Mouse (Mus musculus) liver, adult 2 months (tissue): ENCODE measurements at regions not wholly inside any gene's neighbourhood (a gene's known extent, or its start where the extent isn't known, plus 50 kb on each side); places are given as distances from the start of the nearest gene placed in this dataset.

Experiments
- DNase-seq: peaks from one replicate; pipeline ENCODE4 v3.0.0-alpha.2; 2011; ENCODE audit warnings: low read depth, low spot score; ENCODE audit errors: extremely low read depth
- H3K27ac ChIP-seq: fragments of 200-500 bp; replicated peaks from 2 replicates; pipeline ENCODE4 v1.5.1; 2012; ENCODE audit warnings: low read depth, mild to moderate bottlenecking, control low read depth, inconsistent platforms, low read length; ENCODE audit not compliant: insufficient read depth
- H3K27me3 ChIP-seq: fragments of 200-500 bp; 2 replicates; pipeline ENCODE4 v1.6.1; 2012; ENCODE audit warnings: mild to moderate bottlenecking, moderate library complexity, low read length, inconsistent platforms; ENCODE audit not compliant: control insufficient read depth, insufficient read depth
- H3K36me3 ChIP-seq: fragments of 200-500 bp; 2 replicates; pipeline ENCODE4 v1.6.1; 2012; ENCODE audit warnings: low read length, inconsistent platforms; ENCODE audit not compliant: control insufficient read depth, insufficient read depth
- H3K4me1 ChIP-seq: fragments of 200-500 bp; 2 replicates; pipeline ENCODE4 v1.6.1; 2011; ENCODE audit warnings: low read length; ENCODE audit not compliant: control insufficient read depth, insufficient read depth
- H3K4me3 ChIP-seq: fragments of 200-500 bp; 2 replicates; pipeline ENCODE4 v1.5.1; 2011; ENCODE audit warnings: low read depth, mild to moderate bottlenecking, control low read depth, low read length, moderate library complexity; ENCODE audit not compliant: insufficient read depth
- H3K79me2 ChIP-seq: fragments of 200-500 bp; 2 replicates; pipeline ENCODE4 v1.6.1; 2012; ENCODE audit warnings: inconsistent platforms, mild to moderate bottlenecking, low read length, moderate library complexity; ENCODE audit not compliant: control insufficient read depth, insufficient read depth
- H3K9ac ChIP-seq: fragments of 200-500 bp; 2 replicates; pipeline ENCODE4 v1.6.1; 2012; ENCODE audit warnings: low read depth, mild to moderate bottlenecking, control low read depth, inconsistent platforms, low read length
- CTCF ChIP-seq: fragments of 200-500 bp; IDR thresholded peaks from 2 replicates; pipeline ENCODE4 v1.5.1; 2011; ENCODE audit warnings: low read depth, low read length, control low read depth
- POLR2A ChIP-seq: fragments of 200-500 bp; IDR thresholded peaks from 2 replicates; pipeline ENCODE4 v1.6.1; 2011; ENCODE audit warnings: low read length, control low read depth; ENCODE audit not compliant: insufficient read depth; ENCODE audit errors: extremely low read depth
- WGBS: fragments of 180-500 bp; shearing (Covaris S2); methylation state at CpG from one replicate; pipeline ENCODE4 v1.1.7; 2018; 5-methylcytosine and 5-hydroxymethylcytosine counted together

- Histone ChIP-seq H3K4me3 (no peak overlapping the region), H3K36me3 (no peaks in the 10 kb centered on the region), H3K4me1 (no peaks in the 10 kb centered on the region), H3K9ac (no peak overlapping the region), H3K27me3 (no peaks in the 10 kb centered on the region), H3K79me2 (no peaks in the 10 kb centered on the region), H3K27ac (no peak overlapping the region)
- 75% methylated on average over 5 of the region's 5 CpGs for WGBS
- DNase-seq = no peak
- no peak for TF ChIP-seq POLR2A
- TF ChIP-seq CTCF = no peak
Observed at GRCm38 (mm10) chr14:100366234-100366864, 81.9 kb upstream of the Klf12 start.

GRCm38 (mm10) chr14:100362786-100363185 lies 78.3 kb upstream of the Klf12 start:
- Histone ChIP-seq H3K27ac (no peak overlapping the region), H3K9ac (no peak overlapping the region), H3K4me1 (no peaks in the 10 kb centered on the region; the same call in 1 of the 2 replicates), H3K4me3 (no peak overlapping the region), H3K79me2 (no peaks in the 10 kb centered on the region), H3K36me3 (no peaks in the 10 kb centered on the region), H3K27me3 (no peaks in the 10 kb centered on the region)
- TF ChIP-seq POLR2A (no peak), CTCF (no peak)
- 90% methylated on average over 3 of the region's 3 CpGs for WGBS
- no peak for DNase-seq

- Histone ChIP-seq H3K36me3 (no peaks in the 10 kb centered on the region), H3K79me2 (no peaks in the 10 kb centered on the region), H3K27ac (no peak overlapping the region), H3K4me1 (no peaks in the 10 kb centered on the region; the same call in 1 of the 2 replicates), H3K4me3 (no peak overlapping the region), H3K27me3 (no peaks in the 10 kb centered on the region), H3K9ac (no peak overlapping the region)
- TF ChIP-seq POLR2A = no peak
- no peak for TF ChIP-seq CTCF
- no peak for DNase-seq
- WGBS = 100% methylated on average over 1 of the region's 1 CpGs
Observed at GRCm38 (mm10) chr14:100361346-100362029, 77.0 kb upstream of the Klf12 start.

GRCm38 (mm10) chr14:100359881-100360280 lies 75.4 kb upstream of the Klf12 start:
- 66% methylated on average over 3 of the region's 3 CpGs for WGBS
- Histone ChIP-seq H3K4me3 (no peak overlapping the region), H3K27ac (no peak overlapping the region), H3K27me3 (no peaks in the 10 kb centered on the region), H3K79me2 (no peaks in the 10 kb centered on the region), H3K36me3 (no peaks in the 10 kb centered on the region), H3K9ac (no peak overlapping the region), H3K4me1 (no peaks in the 10 kb centered on the region; the same call in 1 of the 2 replicates)
- no peak for TF ChIP-seq POLR2A
- TF ChIP-seq CTCF = no peak
- DNase-seq = peak; percentile 64

- TF ChIP-seq CTCF = no peak
- TF ChIP-seq POLR2A = no peak
- 87% methylated on average over 4 of the region's 4 CpGs for WGBS
- Histone ChIP-seq H3K79me2 (no peaks in the 10 kb centered on the region), H3K27ac (no peak overlapping the region), H3K4me1 (peaks cover 8% of the 10 kb centered on the region), H3K36me3 (no peaks in the 10 kb centered on the region), H3K9ac (no peak overlapping the region), H3K4me3 (no peak overlapping the region), H3K27me3 (no peaks in the 10 kb centered on the region)
- no peak for DNase-seq
Observed at GRCm38 (mm10) chr14:100357131-100357530, 72.7 kb upstream of the Klf12 start.

GRCm38 (mm10) chr14:100353508-100353907 lies 69.0 kb upstream of the Klf12 start:
- DNase-seq = no peak
- H3K4me1 ChIP-seq = peaks cover 8% of the 10 kb centered on the region
- H3K36me3 ChIP-seq = no peaks in the 10 kb centered on the region
- H3K27me3 ChIP-seq = no peaks in the 10 kb centered on the region
- no peak overlapping the region for H3K9ac ChIP-seq
- H3K79me2 ChIP-seq = no peaks in the 10 kb centered on the region
- H3K27ac ChIP-seq = peak overlapping the region; percentile 71; the same call in 1 of the 2 replicates
- 86% methylated on average over 4 of the region's 4 CpGs for WGBS
- no peak for TF ChIP-seq POLR2A
- no peak for TF ChIP-seq CTCF
- no peak overlapping the region for H3K4me3 ChIP-seq
